Mouse (Mus musculus) thymus, postnatal 36 days (tissue): Measurements from ENCODE around the gene Fpr3.
"Not testable (repeated sequence)": the region's sequence is repeated elsewhere in the genome, so short reads cannot be mapped to it uniquely, and the experiment has no call there.

Experiments used
- DNase-seq, 2 experiments: peaks; one replicate each; pipeline ENCODE4 v3.0.0; 2022; ENCODE audit warnings: mixed read lengths in 2 of 2

Gene Fpr3

GRCm38 (mm10) chr17:17883840-17884239, 3.8 kb upstream of the Fpr3 start, which contains the start of gene Fpr1:
Fpr1 (minus strand) TSS chr17:17883940.
- DNase-seq, result no peak

DNA sequence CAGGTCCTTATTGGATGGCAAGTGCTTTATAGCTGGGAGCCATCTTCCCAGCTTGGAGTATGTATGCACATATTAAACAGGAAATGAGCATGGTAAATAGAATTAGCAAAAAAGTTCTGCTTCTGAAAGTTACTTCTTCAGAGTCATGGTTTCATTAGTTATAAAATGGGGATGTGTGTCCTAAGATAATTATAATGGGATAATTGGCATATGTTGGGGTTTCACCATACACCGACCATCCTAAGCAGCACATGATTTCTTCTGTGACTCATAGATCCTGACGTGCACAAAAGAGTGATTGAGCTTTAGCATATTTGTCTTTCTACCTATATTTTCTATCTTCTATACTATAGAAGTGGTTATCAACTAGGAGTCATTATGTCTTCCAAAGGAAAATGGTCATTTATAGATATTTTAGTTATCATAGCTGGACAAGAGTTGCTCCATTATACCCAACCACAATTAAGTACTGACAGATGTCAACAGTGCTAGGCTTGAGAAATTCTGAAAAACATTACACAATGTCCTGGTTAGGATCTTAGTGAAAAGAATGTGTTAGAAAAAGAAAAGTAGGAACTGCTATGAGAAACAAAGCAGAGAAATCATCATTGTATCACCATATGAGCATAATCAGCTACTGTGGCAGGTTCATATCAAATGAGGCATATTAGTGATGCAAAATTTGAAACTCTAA, 2.2 kb downstream of the Fpr3 start:
- no peak for DNase-seq

- DNase-seq, result no peak
Measured at GRCm38 (mm10) chr17:17896039-17896438, 8.4 kb downstream of the Fpr3 start.

DNA sequence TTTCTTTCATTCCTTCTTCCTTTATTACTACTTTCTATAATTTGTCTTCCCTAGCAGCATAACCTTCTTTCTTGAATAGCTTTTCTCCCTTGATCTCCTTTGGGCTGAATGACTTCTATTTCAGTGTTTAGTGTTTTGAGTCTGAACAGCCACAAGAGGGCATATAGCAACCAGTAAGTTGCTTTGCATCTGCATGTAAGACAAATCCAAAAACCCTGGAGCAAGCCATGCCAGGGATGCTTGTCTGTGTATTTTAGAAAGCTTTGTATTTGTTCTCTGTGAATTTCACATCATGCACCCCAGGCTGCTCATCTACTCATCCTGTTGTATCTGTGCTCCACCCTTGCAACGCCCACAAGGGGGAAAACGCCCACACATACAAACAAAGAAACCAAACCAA, 11.6 kb downstream of the Fpr3 start:
- no peak for DNase-seq

- no peak for DNase-seq
Measured at GRCm38 (mm10) chr17:17900768-17901167, 13.1 kb downstream of the Fpr3 start.

GRCm38 (mm10) chr17:17909636-17910421, 22.2 kb downstream of the Fpr3 start:
- DNase-seq, result peak; percentile 8 to 29

DNA sequence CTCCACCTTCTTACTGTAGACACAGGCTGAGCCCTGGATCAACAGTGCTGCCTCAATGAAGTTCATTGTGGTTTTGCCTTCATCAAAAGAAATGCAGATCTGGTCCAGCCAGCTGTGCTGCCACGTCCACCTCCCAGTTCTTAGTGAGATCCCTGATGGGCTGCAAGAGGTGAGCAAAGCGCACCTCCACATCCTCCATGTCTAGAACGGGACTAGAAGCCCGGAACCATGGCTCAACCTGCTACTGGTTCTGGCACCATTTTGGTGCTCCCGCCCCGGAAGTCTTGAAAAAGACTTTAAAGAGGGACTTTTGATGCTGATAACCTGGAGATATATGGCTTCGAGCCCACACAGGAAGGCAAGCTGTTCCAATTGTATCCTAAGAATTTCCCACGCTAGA, 25.0 kb downstream of the Fpr3 start:
- not testable (repeated sequence) for DNase-seq

GRCm38 (mm10) chr17:17917376-17917775, 29.7 kb downstream of the Fpr3 start:
- no peak for DNase-seq

DNA sequence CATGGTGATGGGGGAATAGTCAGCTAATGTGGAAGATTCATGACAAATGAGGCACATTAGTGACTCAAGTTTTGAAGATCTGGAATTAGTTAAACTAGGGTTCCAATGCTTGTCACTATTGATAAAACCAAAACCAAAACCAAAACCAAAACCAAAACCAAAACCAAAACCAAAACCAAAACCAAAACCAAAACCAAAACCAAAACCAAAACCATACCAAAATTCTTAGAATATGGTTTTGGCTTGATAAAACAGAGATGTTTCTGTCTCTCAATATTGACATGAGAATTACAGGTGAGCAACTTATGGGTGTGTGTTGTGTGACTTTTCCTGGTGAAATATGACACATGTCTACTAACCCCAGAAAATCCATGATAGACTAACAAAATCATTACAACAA, 30.1 kb downstream of the Fpr3 start:
- DNase-seq, result no peak

- no peak for DNase-seq
Measured at GRCm38 (mm10) chr17:17973443-17973842, 85.8 kb downstream of the Fpr3 start.

- DNase-seq, result not testable (repeated sequence)
Measured at GRCm38 (mm10) chr17:17981232-17981631, 93.6 kb downstream of the Fpr3 start.

DNA sequence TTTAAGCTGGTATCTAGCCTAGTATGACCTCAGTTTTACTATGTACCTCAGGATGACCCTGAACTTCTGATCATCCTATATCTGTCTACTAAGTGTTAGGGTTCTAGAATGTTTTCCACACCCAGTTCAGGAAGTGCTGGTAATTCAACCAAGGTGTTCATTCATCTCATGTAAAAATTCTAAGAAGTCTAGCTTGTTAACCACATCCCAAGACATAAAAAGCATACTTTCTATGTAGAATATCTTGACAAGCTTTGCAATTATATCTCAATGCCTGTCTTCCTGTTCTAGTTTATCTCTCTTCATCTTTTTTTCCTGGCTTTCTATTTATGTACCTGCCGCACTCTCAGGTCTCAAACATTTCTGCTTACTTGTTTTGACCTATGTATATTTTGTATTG, 117.1 kb downstream of the Fpr3 start:
- no peak for DNase-seq
